Mouse (Mus musculus): ENCODE data around the gene Itpr2. TPM values are rescaled to one million over a fixed set of nuclear protein-coding genes. Genes with fewer than 3 reads are reported as not detected.
A peak's percentile ranks its signal among the peaks of the same experiment; 100 is the strongest.

Gene Itpr2
- polyA plus RNA-seq, 1 experiment, result 25.5 TPM

DNA sequence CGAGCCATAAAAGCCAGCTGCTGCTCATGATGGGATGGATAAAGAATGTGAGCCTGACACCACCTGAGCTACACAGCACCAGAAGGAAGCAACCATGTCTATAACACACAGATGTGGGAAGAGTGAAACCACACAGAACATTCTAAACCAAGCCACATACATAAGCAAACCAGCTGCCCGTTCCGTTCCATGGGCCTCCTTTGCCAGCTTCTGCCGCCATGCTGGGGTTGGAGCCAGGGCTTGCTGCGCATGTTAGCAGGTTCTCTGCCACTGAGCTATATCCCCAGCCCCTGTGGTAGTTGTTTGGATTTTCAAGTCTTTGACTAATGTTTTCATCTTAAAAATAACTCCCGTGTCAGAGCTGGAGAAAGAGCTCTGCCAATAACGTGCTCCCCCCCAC lies 87.9 kb downstream of the Itpr2 start:
- 76% methylated on average over 7 of the region's 7 CpGs for WGBS
- Histone ChIP-seq H3K4me1 (ENCODE audit: control insufficient read depth, insufficient read depth, low read length) (no peaks in the 10 kb centered on the region), H3K4me3 (replicated peaks; ENCODE audit: extremely low read depth, low read depth, low read length) (no peak overlapping the region)
- no peak for DNase-seq
- TF ChIP-seq CTCF (IDR thresholded peaks at IDR 0.05; ENCODE audit: insufficient read depth, low read length) (no peak), POLR2A (IDR thresholded peaks at IDR 0.05; ENCODE audit: borderline replicate concordance, extremely low read depth, low read depth, low read length) (no peak)

DNA sequence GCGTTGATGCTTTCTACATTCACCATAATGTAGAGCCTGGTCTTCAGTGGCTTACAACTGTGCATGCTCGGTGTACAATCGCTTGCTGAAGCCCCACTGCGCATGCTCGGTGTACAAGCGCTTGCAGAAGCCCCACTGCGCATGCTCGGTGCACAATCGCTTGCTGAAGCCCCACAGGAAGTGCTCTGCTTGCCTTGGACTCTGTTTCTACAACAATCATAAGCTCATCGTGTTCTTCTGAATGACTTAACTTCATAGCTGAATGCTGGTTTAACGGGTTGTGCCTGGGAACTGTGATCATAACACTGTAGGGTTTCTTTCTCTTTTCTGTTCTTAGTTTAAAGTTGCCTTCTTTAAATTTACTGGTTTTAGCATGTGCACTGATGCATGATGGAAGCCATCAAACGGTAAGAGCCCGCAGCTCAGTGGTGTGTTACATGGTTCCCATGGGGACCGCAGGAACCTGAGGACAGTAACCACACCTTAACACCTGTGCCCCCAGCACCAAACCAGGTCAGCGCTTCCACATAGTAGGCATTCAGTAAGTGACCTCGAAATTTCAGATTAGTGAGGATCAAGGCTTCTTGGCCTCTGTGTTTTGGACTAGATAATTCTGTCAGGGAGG lies 90.5 kb downstream of the Itpr2 start:
- WGBS, result 85% methylated on average over 16 of the region's 16 CpGs
- no peaks in the 10 kb centered on the region for H3K4me1 ChIP-seq (ENCODE audit: control insufficient read depth, insufficient read depth, low read length)
- TF ChIP-seq CTCF (IDR thresholded peaks at IDR 0.05; ENCODE audit: insufficient read depth, low read length), result no peak
- TF ChIP-seq POLR2A (IDR thresholded peaks at IDR 0.05; ENCODE audit: borderline replicate concordance, extremely low read depth, low read depth, low read length), result no peak
- H3K4me3 ChIP-seq (replicated peaks; ENCODE audit: extremely low read depth, low read depth, low read length), result no peak overlapping the region
- no peak for DNase-seq

DNA sequence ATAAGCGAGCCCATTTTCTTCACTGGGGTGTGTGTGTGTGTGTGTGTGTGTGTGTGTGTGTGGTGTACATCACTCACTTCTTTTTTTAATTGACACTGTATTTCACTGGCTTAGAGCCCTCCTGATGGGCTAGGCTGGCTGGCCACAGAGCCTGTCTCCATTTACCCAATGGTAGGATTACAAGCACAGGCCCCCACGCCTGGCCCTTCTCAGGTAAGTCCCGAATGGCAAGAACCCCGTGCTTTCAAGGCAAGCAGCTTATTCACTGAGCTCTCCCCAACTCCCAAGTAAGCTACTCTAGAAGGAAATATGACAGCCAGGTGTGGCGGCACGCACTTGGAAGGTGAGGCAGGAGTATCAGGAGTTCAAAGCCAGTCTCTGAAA lies 91.6 kb downstream of the Itpr2 start:
- H3K4me1 ChIP-seq (ENCODE audit: control insufficient read depth, insufficient read depth, low read length), result no peaks in the 10 kb centered on the region
- TF ChIP-seq POLR2A (IDR thresholded peaks at IDR 0.05; ENCODE audit: borderline replicate concordance, extremely low read depth, low read depth, low read length) (no peak), CTCF (IDR thresholded peaks at IDR 0.05; ENCODE audit: insufficient read depth, low read length) (no peak)
- no peak overlapping the region for H3K4me3 ChIP-seq (replicated peaks; ENCODE audit: extremely low read depth, low read depth, low read length)
- WGBS, result 67% methylated on average over 6 of the region's 6 CpGs
- no peak for DNase-seq

DNA sequence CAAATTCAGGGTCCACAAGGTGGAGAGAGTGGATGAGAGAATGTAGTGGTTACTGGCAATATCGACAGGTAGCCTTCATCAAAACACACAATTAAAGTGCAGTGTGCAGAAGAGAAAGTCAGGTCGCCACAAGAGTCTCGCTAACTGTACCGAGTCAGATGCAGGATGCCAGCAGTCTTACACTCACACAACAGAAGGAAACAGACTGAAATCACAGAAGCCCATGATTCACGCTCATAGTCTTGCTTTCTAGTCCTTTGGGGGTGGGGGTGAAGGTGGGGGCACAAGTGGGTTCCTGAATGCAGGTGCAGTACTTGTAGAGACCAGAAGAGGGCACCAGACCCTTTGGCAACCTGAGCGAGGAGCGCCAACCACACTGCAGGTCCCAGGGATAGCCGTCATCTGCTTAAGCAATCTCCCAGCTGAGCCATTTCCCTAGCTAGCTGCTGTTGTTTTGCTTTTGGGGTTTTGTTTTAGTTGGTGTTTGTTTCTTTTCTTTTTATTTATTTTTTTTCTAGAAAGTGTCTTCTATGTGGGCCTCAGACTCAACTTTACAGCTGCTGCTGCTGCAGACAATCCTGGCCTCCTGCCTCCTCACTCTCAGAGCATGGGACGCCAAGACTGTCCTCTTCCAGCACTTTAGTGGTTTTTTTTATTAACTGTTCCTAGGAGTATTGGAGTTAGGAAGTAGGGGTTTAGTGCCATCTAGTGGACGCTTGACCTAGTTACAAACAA lies 92.2 kb downstream of the Itpr2 start:
- 17% methylated on average over 10 of the region's 10 CpGs for WGBS
- Histone ChIP-seq H3K4me1 (ENCODE audit: control insufficient read depth, insufficient read depth, low read length) (no peaks in the 10 kb centered on the region), H3K4me3 (replicated peaks; ENCODE audit: extremely low read depth, low read depth, low read length) (peak overlapping the region; percentile 33)
- peak; percentile 70 for DNase-seq
- TF ChIP-seq POLR2A (IDR thresholded peaks at IDR 0.05; ENCODE audit: borderline replicate concordance, extremely low read depth, low read depth, low read length) (no peak), CTCF (IDR thresholded peaks at IDR 0.05; ENCODE audit: insufficient read depth, low read length) (peak; percentile 94)

DNA sequence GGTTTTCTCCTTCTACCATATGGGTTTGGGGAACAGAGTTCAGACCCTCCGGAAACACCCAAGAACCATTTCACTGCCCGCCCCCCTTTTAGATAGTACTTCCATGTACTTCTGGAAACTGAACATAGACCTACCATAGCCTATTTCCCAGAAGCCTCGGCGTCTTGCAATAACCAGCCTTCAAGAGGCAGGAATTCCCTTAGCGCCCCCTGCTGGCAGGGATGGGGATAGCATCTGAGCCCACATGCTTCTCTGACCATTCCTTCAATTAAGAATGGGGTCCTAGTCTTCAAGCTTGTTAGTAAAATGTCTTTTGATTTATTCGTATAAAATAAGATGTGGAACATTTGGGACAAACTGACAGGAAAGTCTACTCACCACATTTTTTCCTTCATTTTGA lies 96.6 kb downstream of the Itpr2 start:
- Histone ChIP-seq H3K4me3 (replicated peaks; ENCODE audit: extremely low read depth, low read depth, low read length) (no peak overlapping the region), H3K4me1 (ENCODE audit: control insufficient read depth, insufficient read depth, low read length) (no peaks in the 10 kb centered on the region)
- WGBS, result 52% methylated on average over 6 of the region's 6 CpGs
- DNase-seq, result peak; percentile 41
- peak; percentile 93 for TF ChIP-seq CTCF (IDR thresholded peaks at IDR 0.05; ENCODE audit: insufficient read depth, low read length)
- no peak for TF ChIP-seq POLR2A (IDR thresholded peaks at IDR 0.05; ENCODE audit: borderline replicate concordance, extremely low read depth, low read depth, low read length)

DNA sequence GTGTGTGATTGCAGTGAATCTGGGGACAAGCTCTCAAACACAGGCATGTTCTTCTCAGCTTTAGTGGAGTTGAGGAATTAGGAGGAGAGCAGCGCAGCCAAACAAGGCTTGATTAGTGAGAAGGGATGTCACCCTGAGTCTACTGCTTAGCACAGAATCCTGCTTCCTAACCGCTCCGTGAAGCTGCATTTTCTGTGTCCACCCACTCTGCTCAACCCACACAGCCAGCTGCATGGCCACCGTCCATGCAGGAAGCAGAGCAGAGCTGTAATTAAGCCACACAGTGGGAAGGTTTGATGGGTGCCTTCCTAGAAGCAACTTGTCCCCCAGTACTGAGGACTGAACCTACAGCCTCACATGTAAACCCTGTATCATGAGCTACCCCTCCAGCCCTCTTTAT lies 97.1 kb downstream of the Itpr2 start:
- Histone ChIP-seq H3K4me1 (ENCODE audit: control insufficient read depth, insufficient read depth, low read length) (no peaks in the 10 kb centered on the region), H3K4me3 (replicated peaks; ENCODE audit: extremely low read depth, low read depth, low read length) (no peak overlapping the region)
- TF ChIP-seq POLR2A (IDR thresholded peaks at IDR 0.05; ENCODE audit: borderline replicate concordance, extremely low read depth, low read depth, low read length), result no peak
- TF ChIP-seq CTCF (IDR thresholded peaks at IDR 0.05; ENCODE audit: insufficient read depth, low read length), result no peak
- DNase-seq, result no peak
- WGBS, result 84% methylated on average over 4 of the region's 4 CpGs

DNA sequence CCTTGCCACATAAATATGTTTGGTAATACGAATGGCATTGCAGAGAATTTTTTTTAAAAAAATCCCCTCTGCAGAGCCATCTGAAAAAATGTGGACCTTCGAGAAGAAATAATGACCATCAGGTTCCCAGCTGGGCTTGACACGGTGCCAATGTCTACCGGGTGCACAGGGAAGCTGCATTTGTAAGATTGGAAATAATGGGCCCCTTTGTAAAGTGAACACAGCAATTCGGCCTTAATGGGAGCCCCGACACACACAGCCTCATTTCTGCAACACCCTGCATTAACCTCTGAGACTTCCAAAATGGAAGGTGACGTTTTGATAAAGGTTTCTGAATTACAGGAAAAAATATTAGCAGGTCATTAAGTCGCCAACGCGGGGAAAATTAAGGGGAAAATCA lies 97.9 kb downstream of the Itpr2 start:
- 77% methylated on average over 10 of the region's 10 CpGs for WGBS
- TF ChIP-seq POLR2A (IDR thresholded peaks at IDR 0.05; ENCODE audit: borderline replicate concordance, extremely low read depth, low read depth, low read length) (no peak), CTCF (IDR thresholded peaks at IDR 0.05; ENCODE audit: insufficient read depth, low read length) (no peak)
- Histone ChIP-seq H3K4me1 (ENCODE audit: control insufficient read depth, insufficient read depth, low read length) (no peaks in the 10 kb centered on the region), H3K4me3 (replicated peaks; ENCODE audit: extremely low read depth, low read depth, low read length) (no peak overlapping the region)
- DNase-seq, result no peak

DNA sequence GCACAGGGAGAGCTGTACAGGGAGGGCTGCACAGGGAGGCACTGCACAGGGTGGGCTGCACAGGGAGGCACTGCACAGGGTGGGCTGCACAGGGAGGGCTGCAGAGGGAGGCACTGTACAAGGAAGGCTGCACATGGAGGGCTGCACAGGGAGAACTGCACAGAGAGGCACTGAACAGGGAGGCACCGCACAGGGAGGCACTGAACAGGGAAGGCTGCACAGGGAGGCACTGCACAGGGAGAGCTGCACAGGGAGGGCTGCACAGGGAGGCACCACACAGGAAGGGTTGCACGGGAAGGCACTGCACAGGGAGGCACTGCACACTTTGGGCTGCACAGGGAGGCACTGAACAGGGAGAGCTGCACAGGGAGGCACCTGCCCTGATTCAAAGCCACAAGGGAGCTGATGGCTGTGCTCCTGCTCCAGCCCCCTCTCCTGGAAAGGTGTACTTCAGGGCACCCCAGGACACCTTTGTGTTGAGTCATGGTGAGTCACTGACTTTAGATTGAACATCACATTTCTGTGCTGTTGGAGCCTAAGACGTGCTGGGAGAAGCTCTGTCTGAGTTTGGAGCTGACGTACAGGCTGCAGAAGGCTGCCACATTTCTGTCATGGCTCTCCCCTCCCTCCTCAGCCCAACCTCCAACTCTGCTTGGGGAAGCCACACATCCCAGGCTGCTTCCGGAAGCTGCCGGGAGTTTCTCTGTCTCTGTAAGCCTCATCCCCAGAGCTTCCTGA lies 98.9 kb downstream of the Itpr2 start:
- WGBS, result 56% methylated on average over 6 of the region's 6 CpGs
- no peak for TF ChIP-seq POLR2A (IDR thresholded peaks at IDR 0.05; ENCODE audit: borderline replicate concordance, extremely low read depth, low read depth, low read length)
- TF ChIP-seq CTCF (IDR thresholded peaks at IDR 0.05; ENCODE audit: insufficient read depth, low read length), result no peak
- no peaks in the 10 kb centered on the region for H3K4me1 ChIP-seq (ENCODE audit: control insufficient read depth, insufficient read depth, low read length)
- no peak for DNase-seq
- no peak overlapping the region for H3K4me3 ChIP-seq (replicated peaks; ENCODE audit: extremely low read depth, low read depth, low read length)

DNA sequence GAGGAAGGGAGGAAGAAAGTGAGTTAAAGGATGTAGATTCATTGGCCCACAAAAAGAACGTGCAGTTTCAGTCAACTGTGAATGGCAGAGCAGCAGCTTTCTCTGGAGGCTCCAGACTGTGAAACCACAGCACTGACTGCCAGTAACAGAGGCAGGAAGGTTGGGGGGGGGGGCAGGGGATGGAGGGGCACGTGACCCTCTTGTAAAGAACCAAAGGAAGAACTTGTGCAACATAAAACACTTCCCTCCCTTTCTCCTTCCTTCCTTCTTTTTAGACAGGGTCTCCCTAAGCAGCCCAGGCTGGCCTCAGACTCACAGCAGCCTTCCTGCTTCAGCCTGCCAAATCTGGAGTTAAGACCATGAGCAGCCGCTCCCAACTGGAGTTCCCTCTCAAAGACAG lies 104.2 kb downstream of the Itpr2 start:
- no peak for DNase-seq
- TF ChIP-seq POLR2A (IDR thresholded peaks at IDR 0.05; ENCODE audit: borderline replicate concordance, extremely low read depth, low read depth, low read length), result no peak
- 56% methylated on average over 3 of the region's 3 CpGs for WGBS
- no peaks in the 10 kb centered on the region for H3K4me1 ChIP-seq (ENCODE audit: control insufficient read depth, insufficient read depth, low read length)
- no peak overlapping the region for H3K4me3 ChIP-seq (replicated peaks; ENCODE audit: extremely low read depth, low read depth, low read length)
